Mouse (Mus musculus): Measurements from ENCODE around the gene H2al1h. TPM values are rescaled to one million over a fixed set of nuclear protein-coding genes. Genes with fewer than 3 reads are reported as not detected.
"Not testable (repeated sequence)": the region's sequence is repeated elsewhere in the genome, so short reads cannot be mapped to it uniquely, and the experiment has no call there.

Gene H2al1h
- polyA plus RNA-seq, 1 experiment from 2014 or later = not detected

- no CpG with 5 or more reads among the region's 3 CpGs for WGBS
- H3K9me3 ChIP-seq (ENCODE audit: control insufficient read depth, low read length); H3K9ac ChIP-seq (replicated peaks; ENCODE audit: low read depth, low read length): not testable (repeated sequence)
Measured at GRCm38 (mm10) chrX:11311634-11312033, 9.7 kb upstream of the H2al1h start, which contains the start of gene H2al1e. H2al1e (plus strand) TSS chrX:11311934.

DNA sequence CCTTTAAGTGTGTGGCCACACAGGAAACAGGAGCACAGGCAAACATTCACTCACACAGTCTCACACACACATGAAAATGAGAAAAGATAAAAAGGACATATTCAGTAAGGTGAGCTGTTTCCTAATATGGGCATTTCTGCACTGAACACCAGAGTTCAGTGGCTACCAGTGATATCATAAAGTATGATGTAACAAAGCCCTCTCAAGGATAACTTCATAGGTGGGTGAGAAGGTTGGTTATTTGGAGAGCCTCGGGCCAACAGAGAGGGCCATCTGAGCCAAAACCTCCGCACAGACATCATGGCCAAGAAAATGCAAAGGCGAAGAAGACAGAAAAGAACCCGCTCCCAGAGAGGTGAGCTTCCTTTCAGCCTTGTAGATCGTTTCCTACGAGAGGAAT lies 6.4 kb upstream of the H2al1h start, which contains the start of gene H2al1f:
Gene H2al1f (plus strand): TSS at position 301 of the 400 bp plus-strand sequence.
- not testable (repeated sequence) for H3K9me3 ChIP-seq (ENCODE audit: control insufficient read depth, low read length); H3K4me3 ChIP-seq (replicated peaks; ENCODE audit: low read length); H3K27ac ChIP-seq (ENCODE audit: low read length); H3K9ac ChIP-seq (replicated peaks; ENCODE audit: low read depth, low read length); H3K4me1 ChIP-seq (replicated peaks; ENCODE audit: control insufficient read depth, insufficient read depth, low read length); H3K4me2 ChIP-seq (ENCODE audit: low read length); H3K27me3 ChIP-seq (replicated peaks; ENCODE audit: control insufficient read depth, insufficient read depth, low read length); ATAC-seq; H3K36me3 ChIP-seq (ENCODE audit: control insufficient read depth, insufficient read depth)
- WGBS = no CpG with 5 or more reads among the region's 6 CpGs

More at GRCm38 (mm10) chrX:11311634-11312033, 9.7 kb upstream of the H2al1h start, which contains the start of gene H2al1e:
- not testable (repeated sequence) for H3K27me3 ChIP-seq (replicated peaks; ENCODE audit: control insufficient read depth, insufficient read depth, low read length); H3K4me1 ChIP-seq (replicated peaks; ENCODE audit: control insufficient read depth, insufficient read depth, low read length); H3K36me3 ChIP-seq (ENCODE audit: control insufficient read depth, insufficient read depth); H3K4me2 ChIP-seq (ENCODE audit: low read length); H3K27ac ChIP-seq (ENCODE audit: low read length); H3K4me3 ChIP-seq (replicated peaks; ENCODE audit: low read length); ATAC-seq

DNA sequence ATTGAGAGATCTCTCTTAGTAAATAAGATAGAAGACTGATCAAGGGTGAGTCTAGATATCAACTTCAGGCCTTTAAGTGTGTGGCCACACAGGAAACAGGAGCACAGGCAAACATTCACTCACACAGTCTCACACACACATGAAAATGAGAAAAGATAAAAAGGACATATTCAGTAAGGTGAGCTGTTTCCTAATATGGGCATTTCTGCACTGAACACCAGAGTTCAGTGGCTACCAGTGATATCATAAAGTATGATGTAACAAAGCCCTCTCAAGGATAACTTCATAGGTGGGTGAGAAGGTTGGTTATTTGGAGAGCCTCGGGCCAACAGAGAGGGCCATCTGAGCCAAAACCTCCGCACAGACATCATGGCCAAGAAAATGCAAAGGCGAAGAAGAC lies 3.3 kb upstream of the H2al1h start, which contains the start of gene H2al1g:
Gene H2al1g (plus strand): TSS at position 301 of the 400 bp plus-strand sequence.
- no CpG with 5 or more reads among the region's 3 CpGs for WGBS

DNA sequence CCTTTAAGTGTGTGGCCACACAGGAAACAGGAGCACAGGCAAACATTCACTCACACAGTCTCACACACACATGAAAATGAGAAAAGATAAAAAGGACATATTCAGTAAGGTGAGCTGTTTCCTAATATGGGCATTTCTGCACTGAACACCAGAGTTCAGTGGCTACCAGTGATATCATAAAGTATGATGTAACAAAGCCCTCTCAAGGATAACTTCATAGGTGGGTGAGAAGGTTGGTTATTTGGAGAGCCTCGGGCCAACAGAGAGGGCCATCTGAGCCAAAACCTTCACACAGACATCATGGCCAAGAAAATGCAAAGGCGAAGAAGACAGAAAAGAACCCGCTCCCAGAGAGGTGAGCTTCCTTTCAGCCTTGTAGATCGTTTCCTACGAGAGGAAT lies 3.1 kb downstream of the H2al1h start, which contains the start of gene H2al1i:
Gene H2al1i (plus strand): TSS at position 301 of the 400 bp plus-strand sequence.
- H3K9ac ChIP-seq (replicated peaks; ENCODE audit: low read depth, low read length); H3K27me3 ChIP-seq (replicated peaks; ENCODE audit: control insufficient read depth, insufficient read depth, low read length); H3K9me3 ChIP-seq (ENCODE audit: control insufficient read depth, low read length); H3K27ac ChIP-seq (ENCODE audit: low read length); H3K4me3 ChIP-seq (replicated peaks; ENCODE audit: low read length); ATAC-seq; H3K4me1 ChIP-seq (replicated peaks; ENCODE audit: control insufficient read depth, insufficient read depth, low read length); H3K4me2 ChIP-seq (ENCODE audit: low read length); H3K36me3 ChIP-seq (ENCODE audit: control insufficient read depth, insufficient read depth): not testable (repeated sequence)
- 100% methylated on average over 1 of the region's 5 CpGs for WGBS

More for the DNA sequence above, 3.3 kb upstream of the H2al1h start, which contains the start of gene H2al1g:
- not testable (repeated sequence) for H3K27ac ChIP-seq (ENCODE audit: low read length); ATAC-seq; H3K9me3 ChIP-seq (ENCODE audit: control insufficient read depth, low read length); H3K4me1 ChIP-seq (replicated peaks; ENCODE audit: control insufficient read depth, insufficient read depth, low read length); H3K4me2 ChIP-seq (ENCODE audit: low read length); H3K4me3 ChIP-seq (replicated peaks; ENCODE audit: low read length); H3K36me3 ChIP-seq (ENCODE audit: control insufficient read depth, insufficient read depth); H3K27me3 ChIP-seq (replicated peaks; ENCODE audit: control insufficient read depth, insufficient read depth, low read length); H3K9ac ChIP-seq (replicated peaks; ENCODE audit: low read depth, low read length)

DNA sequence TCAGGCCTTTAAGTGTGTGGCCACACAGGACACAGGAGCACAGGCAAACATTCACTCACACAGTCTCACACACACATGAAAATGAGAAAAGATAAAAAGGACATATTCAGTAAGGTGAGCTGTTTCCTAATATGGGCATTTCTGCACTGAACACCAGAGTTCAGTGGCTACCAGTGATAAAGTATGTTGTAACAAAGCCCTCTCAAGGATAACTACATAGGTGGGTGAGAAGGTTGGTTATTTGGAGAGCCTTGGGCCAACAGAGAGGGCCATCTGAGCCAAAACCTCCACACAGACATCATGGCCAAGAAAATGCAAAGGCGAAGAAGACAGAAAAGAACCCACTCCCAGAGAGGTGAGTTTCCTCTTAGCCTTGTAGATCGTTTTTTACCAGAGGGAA lies 6.2 kb downstream of the H2al1h start, which contains the start of gene H2al1j:
Gene H2al1j (plus strand): TSS at position 301 of the 400 bp plus-strand sequence.
- not testable (repeated sequence) for H3K4me1 ChIP-seq (replicated peaks; ENCODE audit: control insufficient read depth, insufficient read depth, low read length); H3K9me3 ChIP-seq (ENCODE audit: control insufficient read depth, low read length); H3K27me3 ChIP-seq (replicated peaks; ENCODE audit: control insufficient read depth, insufficient read depth, low read length); ATAC-seq; H3K27ac ChIP-seq (ENCODE audit: low read length); H3K36me3 ChIP-seq (ENCODE audit: control insufficient read depth, insufficient read depth); H3K4me3 ChIP-seq (replicated peaks; ENCODE audit: low read length); H3K4me2 ChIP-seq (ENCODE audit: low read length); H3K9ac ChIP-seq (replicated peaks; ENCODE audit: low read depth, low read length)
- WGBS = 88% methylated on average over 2 of the region's 2 CpGs

GRCm38 (mm10) chrX:11345762-11346161 lies 24.5 kb downstream of the H2al1h start:
- H3K9me3 ChIP-seq (ENCODE audit: control insufficient read depth, low read length) = no peaks in the 10 kb centered on the region
- peaks cover 4% of the 10 kb centered on the region; the same call in 1 of the 2 replicates for H3K4me1 ChIP-seq (replicated peaks; ENCODE audit: control insufficient read depth, insufficient read depth, low read length)
- peak overlapping the region; percentile 20; the same call in 1 of the 2 replicates for H3K27ac ChIP-seq (ENCODE audit: low read length)
- peak; percentile 59; the same call in 1 of the 2 replicates for ATAC-seq
- no peak overlapping the region for H3K9ac ChIP-seq (replicated peaks; ENCODE audit: low read depth, low read length)
- H3K36me3 ChIP-seq (ENCODE audit: control insufficient read depth, insufficient read depth) = no peaks in the 10 kb centered on the region
- no peak overlapping the region for H3K4me2 ChIP-seq (ENCODE audit: low read length)
- WGBS = 37% methylated on average over 9 of the region's 9 CpGs
- no peak overlapping the region for H3K4me3 ChIP-seq (replicated peaks; ENCODE audit: low read length)
- H3K27me3 ChIP-seq (replicated peaks; ENCODE audit: control insufficient read depth, insufficient read depth, low read length) = no peaks in the 10 kb centered on the region

- no peak overlapping the region for H3K4me2 ChIP-seq (ENCODE audit: low read length)
- no peak overlapping the region for H3K4me3 ChIP-seq (replicated peaks; ENCODE audit: low read length)
- ATAC-seq = no peak
- 81% methylated on average over 3 of the region's 3 CpGs for WGBS
- H3K36me3 ChIP-seq (ENCODE audit: control insufficient read depth, insufficient read depth) = no peaks in the 10 kb centered on the region
- no peaks in the 10 kb centered on the region for H3K9me3 ChIP-seq (ENCODE audit: control insufficient read depth, low read length)
- no peaks in the 10 kb centered on the region for H3K27me3 ChIP-seq (replicated peaks; ENCODE audit: control insufficient read depth, insufficient read depth, low read length)
- no peak overlapping the region for H3K27ac ChIP-seq (ENCODE audit: low read length)
- H3K9ac ChIP-seq (replicated peaks; ENCODE audit: low read depth, low read length) = no peak overlapping the region
- peaks cover 4% of the 10 kb centered on the region; the same call in 1 of the 2 replicates for H3K4me1 ChIP-seq (replicated peaks; ENCODE audit: control insufficient read depth, insufficient read depth, low read length)
Measured at GRCm38 (mm10) chrX:11346756-11347155, 25.5 kb downstream of the H2al1h start.

DNA sequence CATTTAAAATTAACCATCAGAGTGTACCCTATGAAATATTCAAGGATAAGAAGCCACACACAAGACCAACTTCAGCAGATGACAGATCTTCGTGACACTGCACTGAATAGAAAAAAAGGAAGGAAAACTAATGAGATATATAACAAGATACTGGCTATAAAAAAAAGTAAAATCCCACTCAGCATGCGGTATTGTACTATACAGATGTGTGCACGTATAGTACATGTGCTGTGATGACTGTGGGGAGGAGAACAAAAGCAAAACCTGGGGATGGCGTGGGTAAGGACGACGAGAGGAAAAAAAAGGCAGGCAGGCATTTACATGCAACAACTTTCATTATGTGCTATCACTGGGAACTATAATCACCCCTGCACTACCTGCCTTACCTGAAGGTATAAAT lies 39.5 kb downstream of the H2al1h start:
- no peak overlapping the region for H3K4me2 ChIP-seq (ENCODE audit: low read length)
- H3K4me1 ChIP-seq (replicated peaks; ENCODE audit: control insufficient read depth, insufficient read depth, low read length) = peaks cover 6% of the 10 kb centered on the region
- no peak for ATAC-seq
- H3K4me3 ChIP-seq (replicated peaks; ENCODE audit: low read length) = no peak overlapping the region
- WGBS = 87% methylated on average over 6 of the region's 6 CpGs
- H3K27me3 ChIP-seq (replicated peaks; ENCODE audit: control insufficient read depth, insufficient read depth, low read length) = no peaks in the 10 kb centered on the region
- no peak overlapping the region for H3K9ac ChIP-seq (replicated peaks; ENCODE audit: low read depth, low read length)
- no peak overlapping the region for H3K27ac ChIP-seq (ENCODE audit: low read length)
- no peaks in the 10 kb centered on the region for H3K9me3 ChIP-seq (ENCODE audit: control insufficient read depth, low read length)
- no peaks in the 10 kb centered on the region for H3K36me3 ChIP-seq (ENCODE audit: control insufficient read depth, insufficient read depth)

DNA sequence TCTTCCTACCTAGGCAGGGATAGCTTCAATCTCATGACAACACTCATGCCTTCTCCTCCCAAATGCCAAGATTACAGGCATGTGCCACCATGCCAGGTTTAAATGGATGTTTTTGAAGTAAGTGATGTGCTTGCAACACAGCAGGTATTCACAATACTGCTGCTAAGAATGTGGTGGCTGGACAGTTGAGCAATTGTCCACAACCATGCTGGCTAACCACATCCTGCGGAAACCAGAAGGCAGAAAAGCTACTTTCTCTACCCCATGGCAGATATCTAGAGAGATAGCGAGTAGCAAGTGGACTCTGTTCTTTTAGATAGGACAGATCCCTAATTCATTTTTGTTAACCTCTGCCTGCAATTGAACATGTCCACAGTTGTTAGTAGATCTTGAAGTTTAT lies 40.0 kb downstream of the H2al1h start:
- Histone ChIP-seq H3K4me2 (ENCODE audit: low read length) (no peak overlapping the region), H3K4me1 (replicated peaks; ENCODE audit: control insufficient read depth, insufficient read depth, low read length) (peaks cover 6% of the 10 kb centered on the region), H3K4me3 (replicated peaks; ENCODE audit: low read length) (no peak overlapping the region), H3K9me3 (ENCODE audit: control insufficient read depth, low read length) (no peaks in the 10 kb centered on the region), H3K9ac (replicated peaks; ENCODE audit: low read depth, low read length) (no peak overlapping the region), H3K27me3 (replicated peaks; ENCODE audit: control insufficient read depth, insufficient read depth, low read length) (no peaks in the 10 kb centered on the region), H3K36me3 (ENCODE audit: control insufficient read depth, insufficient read depth) (no peaks in the 10 kb centered on the region), H3K27ac (ENCODE audit: low read length) (no peak overlapping the region)
- ATAC-seq = no peak
- WGBS = 94% methylated on average over 2 of the region's 2 CpGs

GRCm38 (mm10) chrX:11363890-11364289 lies 42.6 kb downstream of the H2al1h start:
- H3K27me3 ChIP-seq (replicated peaks; ENCODE audit: control insufficient read depth, insufficient read depth, low read length) = no peaks in the 10 kb centered on the region
- H3K4me2 ChIP-seq (ENCODE audit: low read length) = no peak overlapping the region
- peak; percentile 89 for ATAC-seq
- peaks cover 6% of the 10 kb centered on the region for H3K4me1 ChIP-seq (replicated peaks; ENCODE audit: control insufficient read depth, insufficient read depth, low read length)
- H3K9ac ChIP-seq (replicated peaks; ENCODE audit: low read depth, low read length) = no peak overlapping the region
- no peaks in the 10 kb centered on the region for H3K36me3 ChIP-seq (ENCODE audit: control insufficient read depth, insufficient read depth)
- H3K9me3 ChIP-seq (ENCODE audit: control insufficient read depth, low read length) = no peaks in the 10 kb centered on the region
- H3K27ac ChIP-seq (ENCODE audit: low read length) = no peak overlapping the region
- no peak overlapping the region for H3K4me3 ChIP-seq (replicated peaks; ENCODE audit: low read length)
- 31% methylated on average over 6 of the region's 6 CpGs for WGBS
